Mouse (Mus musculus) midbrain, embryonic 10.5 days (tissue): ENCODE measurements at regions not wholly inside any gene's neighbourhood (a gene's known extent, or its start where the extent isn't known, plus 50 kb on each side); places are given as distances from the start of the nearest gene placed in this dataset.

Source experiments
- DNase-seq: peaks from one replicate; pipeline ENCODE4 v3.0.0-alpha.2; 2017; ENCODE audit warnings: low spot score
- H3K27ac ChIP-seq: fragments of 300-500 bp; sonication (generic); replicated peaks from 2 replicates; pipeline ENCODE4 v1.5.1; 2016; ENCODE audit warnings: mild to moderate bottlenecking
- H3K27me3 ChIP-seq: fragments of 300-500 bp; sonication (generic); 2 replicates; pipeline ENCODE4 v1.6.1; 2016; ENCODE audit warnings: low read depth, mild to moderate bottlenecking; ENCODE audit not compliant: poor library complexity, severe bottlenecking
- H3K36me3 ChIP-seq: fragments of 300-500 bp; sonication (generic); 2 replicates; pipeline ENCODE4 v1.6.1; 2016; ENCODE audit warnings: mild to moderate bottlenecking, moderate library complexity
- H3K4me1 ChIP-seq: fragments of 300-500 bp; sonication (generic); 2 replicates; pipeline ENCODE4 v1.6.1; 2016
- H3K4me3 ChIP-seq: fragments of 300-500 bp; sonication (generic); 2 replicates; pipeline ENCODE4 v1.5.1; 2016; ENCODE audit warnings: mild to moderate bottlenecking, moderate library complexity
- H3K9me3 ChIP-seq: fragments of 300-500 bp; sonication (generic); replicated peaks from 2 replicates; pipeline ENCODE4 v1.6.1; 2016; ENCODE audit warnings: mild to moderate bottlenecking
- WGBS: fragments of 180-500 bp; shearing (Covaris S2); methylation state at CpG from one replicate; pipeline ENCODE4 v1.1.7; 2016; 5-methylcytosine and 5-hydroxymethylcytosine counted together

DNA sequence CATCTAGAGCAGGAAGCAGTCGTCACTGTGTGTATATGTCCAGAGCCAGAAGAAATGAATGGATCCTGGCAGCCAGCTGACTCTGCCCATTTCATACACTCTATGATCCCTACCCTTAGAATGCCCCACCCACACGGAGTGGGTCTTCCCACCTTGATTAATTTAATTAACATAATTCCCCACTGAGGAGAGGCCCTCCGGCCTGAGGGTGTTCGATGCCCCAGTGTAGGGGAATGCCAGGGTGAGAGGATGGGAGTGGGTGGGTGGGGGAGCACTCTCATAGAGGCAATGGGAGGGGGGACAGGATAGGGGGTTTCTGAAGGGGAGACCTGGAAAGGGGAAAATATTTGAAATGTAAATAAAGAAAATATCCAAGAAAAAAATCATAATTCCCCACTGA is 279.3 kb upstream of the Paip1 start:
- Histone ChIP-seq H3K4me1 (no peaks in the 10 kb centered on the region), H3K27me3 (no peaks in the 10 kb centered on the region), H3K36me3 (no peaks in the 10 kb centered on the region), H3K27ac (no peak overlapping the region), H3K9me3 (no peaks in the 10 kb centered on the region), H3K4me3 (no peak overlapping the region)
- no peak for DNase-seq
- 86% methylated on average over 4 of the region's 4 CpGs for WGBS

DNA sequence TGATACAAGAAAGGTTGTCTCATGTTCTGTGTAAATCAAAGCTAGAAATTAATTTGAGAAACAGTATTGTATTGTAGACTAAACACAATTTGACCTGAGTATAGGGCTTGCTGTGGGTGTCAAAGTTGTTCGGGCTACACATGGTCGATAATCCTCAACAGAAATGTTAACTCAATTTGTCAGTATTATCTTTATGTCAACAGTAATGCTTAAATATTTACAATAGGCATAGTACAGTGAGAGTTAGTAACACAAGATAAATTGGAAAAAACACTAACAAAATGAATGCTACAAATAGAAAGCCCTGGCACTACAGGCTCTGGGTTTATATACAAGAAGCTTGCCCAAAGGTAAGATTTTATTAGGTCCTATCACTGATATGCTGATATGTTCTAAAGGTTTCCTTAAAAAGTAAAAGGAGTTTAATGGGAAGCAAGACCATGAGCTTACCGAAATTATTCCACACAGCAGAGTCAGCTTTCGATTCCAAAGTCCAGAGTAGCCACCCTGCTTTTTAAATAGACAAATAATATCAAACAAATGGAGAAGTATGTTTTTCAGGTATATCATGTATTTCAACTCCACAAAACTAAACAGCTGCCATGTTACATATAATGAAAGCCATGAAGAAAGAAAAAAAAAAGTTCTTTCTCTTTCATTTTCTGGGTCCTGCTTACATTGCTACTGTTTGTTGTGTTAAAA is 277.4 kb upstream of the Paip1 start:
- H3K4me1 ChIP-seq, result no peaks in the 10 kb centered on the region
- H3K27me3 ChIP-seq, result no peaks in the 10 kb centered on the region
- 89% methylated on average over 4 of the region's 4 CpGs for WGBS
- H3K4me3 ChIP-seq, result no peak overlapping the region
- DNase-seq, result no peak
- no peaks in the 10 kb centered on the region for H3K36me3 ChIP-seq
- H3K27ac ChIP-seq, result no peak overlapping the region
- no peaks in the 10 kb centered on the region for H3K9me3 ChIP-seq

DNA sequence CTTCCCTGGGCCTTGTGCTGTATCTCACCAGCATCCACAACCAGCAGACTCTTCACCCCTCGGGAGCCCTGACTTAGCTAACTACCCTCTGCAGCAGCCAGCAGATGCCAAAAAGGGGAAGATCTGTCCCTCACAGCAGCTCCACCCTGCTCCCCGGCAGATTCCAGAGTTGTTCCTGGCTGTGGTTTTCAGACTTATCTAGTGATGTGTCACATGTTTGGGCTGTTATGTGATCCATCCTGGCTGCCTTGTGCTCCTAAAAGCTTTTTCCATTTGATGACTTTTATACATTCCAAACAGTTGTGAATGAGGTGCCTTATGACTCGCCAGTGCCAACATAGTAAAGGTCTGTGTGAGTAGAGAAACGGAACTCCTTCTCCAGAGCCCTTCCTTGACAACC is 250.6 kb upstream of the Paip1 start:
- H3K4me3 ChIP-seq, result no peak overlapping the region
- H3K36me3 ChIP-seq, result no peaks in the 10 kb centered on the region
- H3K9me3 ChIP-seq, result no peaks in the 10 kb centered on the region
- no peaks in the 10 kb centered on the region for H3K4me1 ChIP-seq
- DNase-seq, result no peak
- no peaks in the 10 kb centered on the region for H3K27me3 ChIP-seq
- WGBS, result 80% methylated on average over 4 of the region's 4 CpGs
- no peak overlapping the region for H3K27ac ChIP-seq

DNA sequence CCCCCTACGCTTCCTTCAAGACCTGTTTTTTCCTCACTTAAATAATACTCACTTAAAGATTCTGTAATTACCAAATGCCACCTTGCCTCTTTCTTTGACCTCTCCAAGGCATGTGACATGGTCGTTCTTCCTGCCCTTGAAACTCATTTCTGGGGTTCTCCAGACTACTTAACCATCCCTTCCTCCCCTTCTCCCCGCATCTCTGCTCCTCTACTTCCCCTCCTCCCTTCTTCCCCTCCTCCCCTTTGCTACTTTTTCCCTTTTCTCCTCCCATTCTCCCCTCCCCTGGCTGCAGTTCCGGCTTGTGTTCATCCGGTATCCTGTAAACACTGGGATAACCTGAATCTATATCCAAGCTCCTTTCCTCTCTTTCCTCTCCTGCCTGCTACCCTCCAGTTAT is 250.2 kb upstream of the Paip1 start:
- Histone ChIP-seq H3K27ac (no peak overlapping the region), H3K27me3 (no peaks in the 10 kb centered on the region), H3K4me1 (no peaks in the 10 kb centered on the region), H3K36me3 (no peaks in the 10 kb centered on the region), H3K4me3 (no peak overlapping the region), H3K9me3 (no peaks in the 10 kb centered on the region)
- WGBS, result 88% methylated on average over 5 of the region's 5 CpGs
- no peak for DNase-seq

DNA sequence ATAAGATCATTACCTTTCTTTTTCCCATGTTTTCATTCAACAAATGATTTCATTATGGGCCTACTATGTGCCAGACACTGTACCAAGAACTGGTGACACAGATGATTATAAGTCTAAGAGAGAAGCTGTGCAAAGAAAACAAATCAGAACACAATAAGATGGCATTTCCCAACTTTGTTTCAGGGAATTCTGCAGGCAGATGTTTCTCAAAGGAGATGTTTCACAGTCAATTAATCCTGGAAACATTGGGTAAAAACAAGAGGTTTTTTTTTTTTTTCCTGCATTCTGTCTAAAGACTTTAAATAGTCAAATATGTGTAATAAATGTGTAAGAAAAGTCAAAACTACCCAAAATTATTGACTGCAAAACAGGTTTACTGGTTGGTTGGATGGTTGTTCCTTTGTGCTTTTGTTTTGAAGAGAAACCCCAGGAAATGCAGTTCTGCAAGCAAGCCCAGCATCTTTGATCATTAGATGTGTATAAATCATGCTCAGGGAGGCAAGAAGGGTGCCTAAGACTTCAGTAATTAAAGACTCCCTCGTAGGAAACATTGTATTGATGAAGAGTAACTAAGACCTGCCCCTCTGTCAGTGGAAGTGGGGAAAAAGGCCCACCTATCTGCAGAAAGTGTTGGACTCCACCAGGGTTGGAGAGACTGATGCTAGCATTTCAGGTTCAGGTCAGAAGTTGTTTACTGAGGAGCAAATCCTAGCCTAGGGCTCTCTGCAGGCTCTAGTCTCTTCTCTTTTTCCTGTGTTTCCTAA is 249.1 kb upstream of the Paip1 start:
- WGBS, result 33% methylated on average over 1 of the region's 1 CpGs

DNA sequence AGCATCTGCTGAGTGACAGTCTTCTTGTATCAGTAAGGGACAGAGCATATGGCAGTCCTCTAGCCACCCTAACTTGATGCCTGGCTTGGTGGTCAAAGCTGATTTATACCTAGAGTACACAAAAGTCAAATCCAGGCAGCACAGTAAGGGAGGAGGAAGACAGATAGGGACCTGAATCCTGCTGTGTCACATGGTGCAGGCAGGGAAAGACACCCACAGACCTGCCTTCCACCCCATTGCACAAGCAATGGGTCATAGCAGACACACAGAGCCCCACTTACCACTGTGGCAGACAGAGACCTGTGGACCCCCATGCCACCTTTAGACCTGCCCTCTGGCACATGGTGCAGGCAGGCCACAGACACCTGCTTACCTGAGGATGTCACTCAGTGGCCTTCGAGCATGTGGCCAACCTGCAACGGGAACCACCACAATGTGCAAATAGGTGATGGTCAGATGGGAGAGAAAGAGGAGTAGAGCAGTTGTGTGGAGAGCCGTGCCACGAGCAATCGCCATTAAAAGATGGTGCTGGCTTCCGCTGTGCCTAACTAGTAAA is 244.0 kb upstream of the Paip1 start:
- Histone ChIP-seq H3K27me3 (no peaks in the 10 kb centered on the region), H3K4me3 (no peak overlapping the region), H3K9me3 (no peaks in the 10 kb centered on the region), H3K36me3 (no peaks in the 10 kb centered on the region), H3K27ac (no peak overlapping the region), H3K4me1 (no peaks in the 10 kb centered on the region)
- 94% methylated on average over 6 of the region's 6 CpGs for WGBS
- DNase-seq, result no peak

More for the DNA sequence above, 249.1 kb upstream of the Paip1 start:
- no peaks in the 10 kb centered on the region for H3K27me3 ChIP-seq
- H3K36me3 ChIP-seq, result no peaks in the 10 kb centered on the region
- no peaks in the 10 kb centered on the region for H3K9me3 ChIP-seq
- no peak for DNase-seq
- no peaks in the 10 kb centered on the region for H3K4me1 ChIP-seq
- no peak overlapping the region for H3K27ac ChIP-seq
- H3K4me3 ChIP-seq, result no peak overlapping the region

DNA sequence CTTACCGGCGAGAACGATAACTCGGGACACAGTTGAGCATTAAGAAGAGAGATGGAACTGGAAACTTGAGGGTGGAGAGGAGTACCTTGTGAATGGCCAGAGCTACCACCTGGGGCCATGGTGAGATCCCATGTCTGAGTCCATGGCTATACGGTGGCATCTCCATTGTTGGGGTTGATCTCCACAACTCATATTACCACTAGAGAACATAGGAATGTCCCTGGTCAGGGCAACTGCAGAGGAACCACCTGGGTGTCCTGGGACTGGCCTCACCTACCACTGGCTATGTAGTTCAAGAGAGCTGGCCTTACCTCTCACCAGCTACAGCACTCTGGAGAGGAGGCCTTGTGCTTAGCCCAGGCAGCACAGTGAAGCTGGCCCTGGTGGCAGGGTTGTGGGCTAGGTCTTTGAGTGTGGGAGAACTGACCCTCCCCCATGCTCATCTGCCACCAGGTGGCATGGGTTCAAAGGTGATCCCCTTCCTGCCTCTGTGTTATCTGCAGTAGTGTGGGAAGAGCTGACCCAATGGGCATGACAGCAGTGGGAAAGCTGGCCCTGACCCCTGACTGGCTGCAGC is 242.7 kb upstream of the Paip1 start:
- Histone ChIP-seq H3K27me3 (no peaks in the 10 kb centered on the region), H3K4me1 (no peaks in the 10 kb centered on the region), H3K27ac (no peak overlapping the region), H3K9me3 (no peaks in the 10 kb centered on the region), H3K36me3 (no peaks in the 10 kb centered on the region), H3K4me3 (no peak overlapping the region)
- no peak for DNase-seq
- 97% methylated on average over 5 of the region's 5 CpGs for WGBS

DNA sequence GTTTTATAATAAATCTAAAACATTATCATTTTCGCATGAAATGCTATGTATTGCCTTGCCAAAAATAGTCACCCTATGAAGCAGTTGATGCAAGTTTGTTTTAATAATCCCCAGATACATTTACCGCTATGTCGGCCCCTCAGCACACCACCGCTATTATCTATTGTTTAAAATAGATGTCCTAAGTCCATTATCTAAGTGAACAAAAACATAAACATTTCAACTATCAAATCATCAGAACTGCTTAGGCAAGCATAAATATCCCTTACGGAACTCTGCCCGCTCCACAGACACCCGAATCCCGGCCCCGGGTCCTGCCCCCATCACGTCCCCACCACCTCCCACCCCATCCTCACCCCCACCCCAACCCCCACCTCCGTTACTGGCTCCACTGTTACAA is 196.8 kb upstream of the Paip1 start:
- WGBS, result 93% methylated on average over 11 of the region's 11 CpGs
- Histone ChIP-seq H3K4me3 (no peak overlapping the region), H3K9me3 (no peaks in the 10 kb centered on the region), H3K36me3 (no peaks in the 10 kb centered on the region), H3K27me3 (no peaks in the 10 kb centered on the region), H3K4me1 (no peaks in the 10 kb centered on the region), H3K27ac (no peak overlapping the region)
- no peak for DNase-seq

DNA sequence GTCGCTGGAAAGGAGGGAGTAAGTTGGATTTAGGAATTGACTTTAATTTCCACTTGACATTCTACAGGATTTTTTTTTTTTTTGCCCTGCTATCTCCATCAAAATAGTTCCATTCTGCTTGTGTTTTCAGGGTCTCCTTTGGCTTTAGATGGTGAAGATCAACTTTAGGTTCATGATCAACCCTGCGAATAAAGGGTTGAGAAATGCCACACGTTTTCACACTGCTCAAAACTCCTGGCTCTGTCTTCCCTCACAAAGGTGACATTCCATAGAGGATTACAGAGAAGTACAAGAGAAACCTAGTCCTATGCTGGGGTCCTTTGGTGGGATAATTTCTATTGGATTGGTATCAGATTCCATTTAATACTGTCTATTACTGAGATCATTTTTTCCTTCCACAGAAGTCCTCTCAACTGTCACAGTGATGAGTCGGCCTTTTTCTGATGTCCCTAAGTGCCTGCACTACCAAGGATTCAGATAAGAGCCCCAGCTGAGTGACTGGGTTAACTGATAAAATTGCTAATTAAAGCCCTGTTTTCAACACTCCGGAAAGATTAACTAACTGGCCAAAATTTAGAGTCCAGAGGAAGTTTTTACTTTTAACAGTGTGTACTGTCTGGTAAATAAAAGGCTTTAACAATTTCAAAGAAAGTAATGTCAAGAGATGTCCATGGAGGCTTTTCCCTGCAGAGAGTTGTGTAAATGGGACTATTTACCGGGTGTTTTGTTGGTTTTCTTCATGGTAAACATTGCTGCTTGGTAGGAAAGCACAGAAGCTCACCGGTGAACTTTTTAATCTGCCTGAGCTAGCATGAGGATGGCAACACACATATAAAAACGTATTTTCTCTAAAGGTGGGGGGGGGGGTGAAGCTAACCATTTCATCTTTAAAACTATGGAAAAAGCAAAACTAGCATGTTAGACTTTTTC is 196.0 kb upstream of the Paip1 start:
- H3K27ac ChIP-seq, result no peak overlapping the region
- no peak overlapping the region for H3K4me3 ChIP-seq
- H3K27me3 ChIP-seq, result no peaks in the 10 kb centered on the region
- H3K4me1 ChIP-seq, result no peaks in the 10 kb centered on the region
- no peaks in the 10 kb centered on the region for H3K9me3 ChIP-seq
- H3K36me3 ChIP-seq, result no peaks in the 10 kb centered on the region
- 58% methylated on average over 8 of the region's 8 CpGs for WGBS
- no peak for DNase-seq

DNA sequence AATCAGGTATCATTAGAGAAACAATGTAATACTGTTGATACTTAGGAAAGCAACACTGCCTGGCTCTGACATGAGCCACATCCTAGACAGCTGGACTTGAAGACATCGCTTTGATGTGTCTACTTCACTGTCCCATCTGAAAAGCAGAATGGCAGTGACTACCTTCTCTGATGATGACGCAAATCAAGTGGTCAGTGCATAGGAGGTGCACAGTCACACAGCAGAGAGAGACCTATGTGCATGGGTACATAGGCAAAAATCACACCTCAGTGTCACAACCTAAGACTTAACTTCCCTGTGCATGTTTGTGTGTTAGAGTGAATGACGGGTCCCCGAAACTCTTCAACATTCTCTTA is 195.4 kb upstream of the Paip1 start:
- Histone ChIP-seq H3K4me3 (no peak overlapping the region), H3K27ac (no peak overlapping the region), H3K27me3 (no peaks in the 10 kb centered on the region), H3K4me1 (no peaks in the 10 kb centered on the region), H3K9me3 (no peaks in the 10 kb centered on the region), H3K36me3 (no peaks in the 10 kb centered on the region)
- WGBS, result 91% methylated on average over 4 of the region's 4 CpGs
- no peak for DNase-seq

DNA sequence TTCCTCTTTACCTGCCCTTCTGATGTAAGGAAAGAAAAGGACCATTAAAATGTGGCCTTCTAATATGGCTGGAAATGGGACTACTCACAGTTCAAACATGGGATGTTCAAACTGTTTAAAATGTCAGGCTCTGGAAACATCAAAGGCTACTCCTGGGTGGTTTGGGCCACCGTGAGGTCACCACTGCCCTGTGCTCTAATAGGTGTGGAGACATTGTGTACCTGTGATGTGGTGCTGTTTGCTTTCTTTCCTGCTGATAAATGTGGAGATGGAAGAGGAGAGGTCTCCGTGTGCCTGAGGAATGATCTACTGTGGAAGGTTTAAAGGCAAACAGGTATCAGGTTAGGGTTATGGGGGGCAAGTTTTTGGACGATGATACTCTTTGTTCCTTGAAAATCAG is 194.5 kb upstream of the Paip1 start:
- H3K4me1 ChIP-seq, result no peaks in the 10 kb centered on the region
- no peaks in the 10 kb centered on the region for H3K36me3 ChIP-seq
- no peak for DNase-seq
- no peak overlapping the region for H3K4me3 ChIP-seq
- no peak overlapping the region for H3K27ac ChIP-seq
- WGBS, result 88% methylated on average over 3 of the region's 3 CpGs
- H3K9me3 ChIP-seq, result no peaks in the 10 kb centered on the region
- no peaks in the 10 kb centered on the region for H3K27me3 ChIP-seq

DNA sequence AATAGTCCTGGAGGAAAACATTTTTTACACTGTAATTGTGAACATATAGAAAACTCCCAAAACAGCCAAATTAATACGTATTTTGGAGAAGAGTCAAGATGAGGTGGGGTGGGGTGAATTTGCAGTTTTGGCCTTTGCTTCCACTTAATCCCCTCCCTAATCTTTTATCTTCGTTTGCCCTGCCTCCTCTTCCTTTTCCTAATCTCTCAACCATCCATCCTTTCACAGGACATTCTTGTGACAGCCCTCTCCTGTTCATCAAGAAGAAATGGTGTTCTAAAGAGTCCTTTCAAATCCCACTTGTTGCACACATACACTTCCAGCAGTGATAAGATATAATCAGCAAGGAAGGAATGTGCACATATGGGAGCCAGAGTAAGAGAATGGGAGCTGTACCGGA is 186.0 kb upstream of the Paip1 start:
- Histone ChIP-seq H3K4me1 (no peaks in the 10 kb centered on the region), H3K9me3 (no peaks in the 10 kb centered on the region), H3K27ac (no peak overlapping the region), H3K27me3 (no peaks in the 10 kb centered on the region), H3K36me3 (no peaks in the 10 kb centered on the region), H3K4me3 (no peak overlapping the region)
- DNase-seq, result no peak
- 57% methylated on average over 3 of the region's 3 CpGs for WGBS
